Mouse (Mus musculus): Measurements from ENCODE around the gene Gm20903.
"Not testable (repeated sequence)": the region's sequence is repeated elsewhere in the genome, so short reads cannot be mapped to it uniquely, and the experiment has no call there.

Gene Gm20903

GRCm38 (mm10) chrY:73669015-73669414 lies at the start of gene Gm20903:
TSS of gene Gm20903 (plus strand) at chrY:73669315.
- DNase-seq (ENCODE audit: inconsistent age in 2 of 2, low spot score in 1 of 2), result not testable (repeated sequence)
